Mouse (Mus musculus): ENCODE results near the gene Fam124b.

The Fam124b gene

DNA sequence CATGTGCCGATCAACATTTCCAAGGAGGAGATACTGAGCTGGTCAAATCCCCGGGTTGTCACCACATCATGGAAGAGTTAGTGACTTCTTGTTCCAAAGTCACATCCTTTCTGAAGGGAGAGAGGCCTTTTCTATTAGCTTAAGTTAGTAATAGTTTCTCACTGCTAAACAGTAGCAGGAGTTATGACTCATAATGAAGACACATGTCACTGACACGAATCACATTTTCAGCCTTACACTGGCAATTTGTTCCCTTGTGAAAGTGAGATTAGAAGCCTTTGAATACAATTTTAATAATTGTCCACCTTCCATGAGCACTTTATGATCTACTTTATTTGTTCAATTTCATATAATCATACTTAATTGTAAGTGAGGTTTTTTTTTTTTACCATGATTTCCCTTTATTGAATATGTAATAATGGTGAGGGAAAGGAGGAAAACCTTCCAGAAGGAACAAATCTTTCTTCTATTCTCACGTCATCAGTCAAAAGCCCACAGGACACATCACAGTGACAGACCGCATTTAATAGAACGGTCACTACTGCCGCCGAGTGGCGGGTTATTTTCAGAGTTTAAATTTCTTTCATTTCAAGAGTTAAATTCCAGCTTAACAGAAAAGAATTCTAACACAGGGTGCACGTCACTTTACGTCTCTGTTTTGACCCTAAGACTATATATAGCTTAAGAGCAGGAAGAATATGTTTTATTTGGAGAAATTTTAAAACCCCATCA lies 40.5 kb downstream of the Fam124b start:
- no peak for DNase-seq (ENCODE audit: low spot score in 2 of 2)

DNA sequence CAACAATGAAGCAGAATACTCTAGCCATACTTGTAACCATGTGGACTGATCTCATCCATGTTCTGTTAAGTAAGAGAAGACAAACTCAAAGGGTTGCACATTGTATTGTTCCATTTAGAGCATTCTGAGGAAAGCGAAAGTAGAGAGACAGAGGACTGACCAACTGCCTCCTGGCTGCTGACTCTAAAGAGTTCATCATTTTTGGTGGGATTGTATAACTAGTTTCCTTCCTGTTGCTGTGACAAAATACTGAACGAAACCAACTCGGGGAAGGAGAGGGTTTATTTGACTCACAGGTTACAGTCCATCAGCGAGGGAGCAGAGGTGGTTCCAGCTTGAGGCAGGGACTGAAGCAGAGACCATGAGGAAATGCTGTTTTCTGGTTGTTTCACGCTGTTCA lies 50.6 kb downstream of the Fam124b start:
- no peak for DNase-seq (ENCODE audit: low spot score in 2 of 2)

DNA sequence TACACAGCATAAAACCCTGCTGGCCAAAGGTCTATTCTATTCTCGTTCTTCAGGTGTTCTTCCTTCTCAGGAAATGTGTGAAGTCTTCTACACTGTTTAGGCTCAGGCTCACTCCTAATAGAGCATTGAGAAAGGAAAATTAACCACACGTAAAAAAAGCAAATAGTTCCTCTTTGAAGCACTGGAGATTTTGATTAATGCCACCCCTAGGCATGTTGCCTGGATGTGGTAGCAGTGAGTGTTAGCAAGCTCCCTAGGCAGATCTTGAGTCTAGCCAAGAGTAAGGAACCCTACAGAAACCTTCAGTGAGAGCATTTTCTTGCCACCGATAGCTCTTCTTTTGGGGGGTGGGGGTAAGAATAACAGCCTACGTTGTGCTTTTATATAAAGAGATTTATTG lies 51.7 kb downstream of the Fam124b start:
- DNase-seq (ENCODE audit: low spot score in 2 of 2): no peak

DNA sequence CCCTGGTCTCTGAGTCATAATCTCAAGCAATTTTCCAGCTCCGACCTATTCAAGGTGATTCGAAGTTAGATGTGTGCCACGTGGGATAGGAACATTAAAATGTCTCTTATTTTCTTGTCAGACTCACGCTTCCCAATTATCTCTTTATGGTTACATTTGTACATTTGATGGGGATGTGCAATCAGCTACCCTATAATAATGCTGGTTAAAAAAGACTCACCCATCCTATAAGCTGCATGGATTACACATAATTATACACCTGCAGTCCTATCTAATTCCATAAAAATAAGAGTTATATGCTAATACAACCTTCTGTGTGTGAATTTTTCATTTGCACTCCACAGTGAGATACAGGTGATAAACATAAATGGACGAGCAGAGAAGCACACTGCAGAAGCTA lies 52.9 kb downstream of the Fam124b start:
- no peak for DNase-seq (ENCODE audit: low spot score in 2 of 2)

DNA sequence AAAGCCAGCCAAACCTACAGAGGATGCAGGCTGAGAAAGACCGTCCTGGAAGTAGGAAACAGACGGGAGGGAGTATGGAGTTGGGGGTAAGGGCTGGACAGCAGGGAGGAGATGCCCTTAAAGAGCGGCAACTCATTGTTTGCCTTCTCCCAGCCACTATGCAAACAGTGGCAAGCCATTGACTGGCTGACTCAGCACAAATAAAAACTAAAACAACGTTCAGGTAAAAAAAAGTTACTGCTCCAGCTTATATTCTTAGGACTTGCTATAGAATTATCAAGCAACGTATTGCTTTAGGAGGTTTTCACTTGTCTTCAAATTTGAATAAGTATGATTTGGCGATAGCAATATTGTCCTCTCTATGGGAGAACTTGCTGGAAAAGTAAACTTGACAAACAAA lies 55.3 kb downstream of the Fam124b start:
- no peak for DNase-seq (ENCODE audit: low spot score in 2 of 2)

DNA sequence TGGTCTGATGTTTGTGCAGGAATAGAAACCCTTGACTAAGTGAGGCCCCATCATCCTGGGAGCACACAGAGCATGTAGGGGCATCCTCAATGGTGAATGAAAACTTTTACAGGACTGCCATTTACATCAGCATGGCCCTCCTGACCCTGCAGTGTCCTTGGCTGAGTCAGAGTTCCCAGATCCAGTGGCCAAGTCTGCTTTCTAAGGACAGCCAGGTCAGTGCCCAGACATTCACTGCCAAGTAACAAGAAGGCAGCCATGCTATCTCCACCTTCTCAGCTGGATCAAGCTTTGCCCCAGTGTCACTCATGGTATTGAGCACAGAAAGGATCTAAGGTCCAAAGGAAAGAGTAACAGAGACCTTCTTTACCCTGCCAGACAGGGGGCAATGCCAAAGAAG lies 58.7 kb downstream of the Fam124b start:
- no peak for DNase-seq (ENCODE audit: low spot score in 2 of 2)

DNA sequence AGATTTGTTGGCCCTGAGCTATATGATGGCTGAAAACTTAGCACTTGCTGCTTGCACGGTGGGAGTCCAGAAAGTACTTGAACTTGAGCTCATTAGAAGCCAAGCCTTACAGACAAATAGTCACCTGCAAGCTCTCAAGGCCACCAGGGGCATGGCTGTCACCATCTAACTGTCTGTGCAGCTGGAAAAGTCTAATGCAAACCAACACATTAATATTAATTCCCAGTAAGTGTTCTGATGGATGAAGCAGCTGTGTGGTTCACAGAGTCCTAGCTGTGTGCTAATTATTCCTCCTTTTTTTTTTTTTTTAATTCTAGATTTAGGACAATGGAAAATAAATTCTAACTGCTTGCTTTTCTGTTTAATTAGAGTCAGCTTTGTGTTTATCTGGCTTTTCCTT lies 63.4 kb downstream of the Fam124b start:
- DNase-seq (ENCODE audit: low spot score in 2 of 2): no peak

DNA sequence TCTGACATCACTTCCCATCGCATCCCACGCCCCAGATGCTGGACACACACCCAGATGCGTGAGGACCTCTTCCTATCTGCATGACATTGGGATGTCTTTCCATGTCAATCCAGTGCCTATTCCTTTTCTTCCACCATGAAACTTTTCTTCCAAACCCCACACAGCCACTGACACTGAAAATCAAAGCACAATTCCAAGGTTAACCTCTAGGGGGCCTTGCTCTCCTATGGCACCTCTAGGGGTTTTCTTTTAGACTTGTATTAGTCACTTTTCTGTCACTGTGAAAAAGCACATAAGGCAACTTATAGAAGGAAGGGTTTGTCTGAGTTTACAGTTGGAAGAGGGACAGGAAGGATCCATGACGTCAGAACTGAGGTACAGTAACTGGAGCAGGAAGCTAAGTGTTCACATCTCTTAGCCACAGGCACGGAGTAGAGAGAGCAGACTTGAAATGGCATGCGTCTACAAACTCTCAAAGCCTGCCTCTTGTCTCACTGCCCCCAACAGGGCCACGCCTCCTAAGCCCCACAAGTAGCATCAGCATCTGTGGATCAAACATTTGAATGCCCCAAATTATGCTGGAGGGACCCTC lies 65.1 kb downstream of the Fam124b start:
- DNase-seq (ENCODE audit: low spot score in 2 of 2): no peak

DNA sequence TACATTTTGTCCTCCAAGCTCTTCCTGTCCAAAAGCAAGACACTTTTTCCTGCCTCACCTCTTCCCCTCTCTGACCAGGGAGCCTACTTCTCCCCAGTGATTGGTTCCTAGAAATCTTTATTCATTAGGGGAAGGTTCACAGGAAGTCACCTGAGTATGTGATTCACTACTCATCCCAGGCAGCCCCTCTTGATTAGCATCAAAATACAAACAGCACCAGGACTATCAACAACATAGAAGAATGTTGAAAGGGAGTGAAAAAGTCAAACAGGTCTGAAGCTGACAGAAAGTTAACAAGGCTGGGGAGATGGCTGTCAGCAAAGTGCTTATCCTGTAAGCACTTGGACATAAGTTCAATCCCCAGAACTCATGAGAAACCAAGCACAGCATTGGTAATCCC lies 67.6 kb downstream of the Fam124b start:
- no peak for DNase-seq (ENCODE audit: low spot score in 2 of 2)

Data from spleen, postnatal 36 days (tissue).